Mouse (Mus musculus): ENCODE results near the gene Pitpnb. TPM values are rescaled to one million over a fixed set of nuclear protein-coding genes. Genes with fewer than 3 reads are reported as not detected.

The Pitpnb gene
- total RNA-seq, 1 experiment, result 24.3 TPM

- H3K27ac ChIP-seq (ENCODE audit: insufficient read depth, low read depth, low read length, poor library complexity, severe bottlenecking), result no peak overlapping the region
- H3K9ac ChIP-seq (ENCODE audit: insufficient read depth, low read depth, low read length, poor library complexity, severe bottlenecking), result no peak overlapping the region
- DNase-seq (ENCODE audit: low read depth, low spot score), result no peak
- TF ChIP-seq HCFC1 (IDR thresholded peaks at IDR 0.05; ENCODE audit: borderline replicate concordance, insufficient read depth, low read length) (no peak), ZC3H11A (IDR thresholded peaks at IDR 0.05; ENCODE audit: borderline replicate concordance, low read depth, low read length) (no peak), CHD2 (IDR thresholded peaks at IDR 0.05; ENCODE audit: low read depth, low read length) (no peak), MAFK (IDR thresholded peaks at IDR 0.05; ENCODE audit: insufficient read depth, low read depth, low read length) (no peak), ZNF384 (IDR thresholded peaks at IDR 0.05; ENCODE audit: low read depth, low read length) (no peak)
- in situ Hi-C loops (cut with MboI; ENCODE audit: low sequenced_read_pairs in 2 of 2, unreplicated experiment in 2 of 2), result no loop called here
- H3K9me3 ChIP-seq (ENCODE audit: control insufficient read depth, insufficient read depth, low read depth, low read length), result no peaks in the 10 kb centered on the region; the same call in 1 of the 2 replicates
- H3K4me3 ChIP-seq (ENCODE audit: insufficient read depth in 1 of 2, low read depth in 1 of 2, low read length in 2 of 2, poor library complexity in 1 of 2, severe bottlenecking in 1 of 2), result no peak overlapping the region
- H3K36me3 ChIP-seq (ENCODE audit: control insufficient read depth, insufficient read depth, low read length, poor library complexity, severe bottlenecking), result peaks cover 41% of the 10 kb centered on the region
- H3K4me1 ChIP-seq (ENCODE audit: control insufficient read depth in 2 of 2, insufficient read depth in 2 of 2, low read length in 2 of 2, poor library complexity in 1 of 2), result peaks cover 1 to 12% of the 10 kb centered on the region in 2 experiments; a peak in 2 of 4 replicates
Measured at GRCm38 (mm10) chr5:111361846-111362245, 31.3 kb downstream of the Pitpnb start.

GRCm38 (mm10) chr5:111363446-111364062 is 33.0 kb downstream of the Pitpnb start:
- H3K4me3 ChIP-seq (ENCODE audit: insufficient read depth in 1 of 2, low read depth in 1 of 2, low read length in 2 of 2, poor library complexity in 1 of 2, severe bottlenecking in 1 of 2), result no peak overlapping the region
- no peak overlapping the region; the same call in 1 of the 2 replicates for H3K27ac ChIP-seq (ENCODE audit: insufficient read depth, low read depth, low read length, poor library complexity, severe bottlenecking)
- H3K4me1 ChIP-seq (ENCODE audit: control insufficient read depth in 2 of 2, insufficient read depth in 2 of 2, low read length in 2 of 2, poor library complexity in 1 of 2), result peaks cover 1 to 12% of the 10 kb centered on the region in 2 experiments; a peak in 2 of 4 replicates
- TF ChIP-seq HCFC1 (IDR thresholded peaks at IDR 0.05; ENCODE audit: borderline replicate concordance, insufficient read depth, low read length) (no peak), ZNF384 (IDR thresholded peaks at IDR 0.05; ENCODE audit: low read depth, low read length) (no peak), CHD2 (IDR thresholded peaks at IDR 0.05; ENCODE audit: low read depth, low read length) (no peak), ZC3H11A (IDR thresholded peaks at IDR 0.05; ENCODE audit: borderline replicate concordance, low read depth, low read length) (no peak), MAFK (IDR thresholded peaks at IDR 0.05; ENCODE audit: insufficient read depth, low read depth, low read length) (no peak)
- DNase-seq (ENCODE audit: low read depth, low spot score), result no peak
- no peaks in the 10 kb centered on the region; the same call in 1 of the 2 replicates for H3K9me3 ChIP-seq (ENCODE audit: control insufficient read depth, insufficient read depth, low read depth, low read length)
- no peak overlapping the region for H3K9ac ChIP-seq (ENCODE audit: insufficient read depth, low read depth, low read length, poor library complexity, severe bottlenecking)
- in situ Hi-C loops (cut with MboI; ENCODE audit: low sequenced_read_pairs in 2 of 2, unreplicated experiment in 2 of 2), result no loop called here
- H3K36me3 ChIP-seq (ENCODE audit: control insufficient read depth, insufficient read depth, low read length, poor library complexity, severe bottlenecking), result peaks cover 32% of the 10 kb centered on the region

- H3K4me3 ChIP-seq (ENCODE audit: insufficient read depth in 1 of 2, low read depth in 1 of 2, low read length in 2 of 2, poor library complexity in 1 of 2, severe bottlenecking in 1 of 2), result no peak overlapping the region
- no peak overlapping the region for H3K9ac ChIP-seq (ENCODE audit: insufficient read depth, low read depth, low read length, poor library complexity, severe bottlenecking)
- H3K9me3 ChIP-seq (ENCODE audit: control insufficient read depth, insufficient read depth, low read depth, low read length), result no peaks in the 10 kb centered on the region; the same call in 1 of the 2 replicates
- TF ChIP-seq ZC3H11A (IDR thresholded peaks at IDR 0.05; ENCODE audit: borderline replicate concordance, low read depth, low read length) (no peak), CHD2 (IDR thresholded peaks at IDR 0.05; ENCODE audit: low read depth, low read length) (no peak), HCFC1 (IDR thresholded peaks at IDR 0.05; ENCODE audit: borderline replicate concordance, insufficient read depth, low read length) (no peak), ZNF384 (IDR thresholded peaks at IDR 0.05; ENCODE audit: low read depth, low read length) (no peak), MAFK (IDR thresholded peaks at IDR 0.05; ENCODE audit: insufficient read depth, low read depth, low read length) (no peak)
- H3K36me3 ChIP-seq (ENCODE audit: control insufficient read depth, insufficient read depth, low read length, poor library complexity, severe bottlenecking), result peaks cover 32% of the 10 kb centered on the region
- no peak overlapping the region for H3K27ac ChIP-seq (ENCODE audit: insufficient read depth, low read depth, low read length, poor library complexity, severe bottlenecking)
- in situ Hi-C loops (cut with MboI; ENCODE audit: low sequenced_read_pairs in 2 of 2, unreplicated experiment in 2 of 2), result no loop called here
- H3K4me1 ChIP-seq (ENCODE audit: control insufficient read depth in 2 of 2, insufficient read depth in 2 of 2, low read length in 2 of 2, poor library complexity in 1 of 2), result peaks cover 1 to 12% of the 10 kb centered on the region in 2 experiments; a peak in 2 of 4 replicates
- DNase-seq (ENCODE audit: low read depth, low spot score), result peak; percentile 60
Measured at GRCm38 (mm10) chr5:111364533-111364932, 34.0 kb downstream of the Pitpnb start.

GRCm38 (mm10) chr5:111366140-111366539 is 35.6 kb downstream of the Pitpnb start:
- peaks cover 1 to 12% of the 10 kb centered on the region in 2 experiments; a peak in 2 of 4 replicates for H3K4me1 ChIP-seq (ENCODE audit: control insufficient read depth in 2 of 2, insufficient read depth in 2 of 2, low read length in 2 of 2, poor library complexity in 1 of 2)
- no peak for DNase-seq (ENCODE audit: low read depth, low spot score)
- H3K27ac ChIP-seq (ENCODE audit: insufficient read depth, low read depth, low read length, poor library complexity, severe bottlenecking), result no peak overlapping the region
- H3K4me3 ChIP-seq (ENCODE audit: insufficient read depth in 1 of 2, low read depth in 1 of 2, low read length in 2 of 2, poor library complexity in 1 of 2, severe bottlenecking in 1 of 2), result no peak overlapping the region
- peaks cover 28% of the 10 kb centered on the region for H3K36me3 ChIP-seq (ENCODE audit: control insufficient read depth, insufficient read depth, low read length, poor library complexity, severe bottlenecking)
- no peaks in the 10 kb centered on the region; the same call in 1 of the 2 replicates for H3K9me3 ChIP-seq (ENCODE audit: control insufficient read depth, insufficient read depth, low read depth, low read length)
- no peak for TF ChIP-seq MAFK (IDR thresholded peaks at IDR 0.05; ENCODE audit: insufficient read depth, low read depth, low read length)
- no peak for TF ChIP-seq HCFC1 (IDR thresholded peaks at IDR 0.05; ENCODE audit: borderline replicate concordance, insufficient read depth, low read length)
- TF ChIP-seq CHD2 (IDR thresholded peaks at IDR 0.05; ENCODE audit: low read depth, low read length), result no peak
- no peak for TF ChIP-seq ZNF384 (IDR thresholded peaks at IDR 0.05; ENCODE audit: low read depth, low read length)
- in situ Hi-C loops (cut with MboI; ENCODE audit: low sequenced_read_pairs in 2 of 2, unreplicated experiment in 2 of 2), result no loop called here
- H3K9ac ChIP-seq (ENCODE audit: insufficient read depth, low read depth, low read length, poor library complexity, severe bottlenecking), result no peak overlapping the region
